ENCODE assay signal across 18 mouse cellular contexts in genomic region chr9:119972166-119972565, GRCm38 (mm10). TPM values are rescaled to one million over a fixed set of nuclear protein-coding genes. Genes with fewer than 3 reads are reported as not detected.
"Had no signal": no experiment of that assay in that cellular context is flagged by ENCODE, and none has a peak within 500 bp of the region (broad histone marks: within the 10 kb centered on the region; RNA-seq: fewer than 3 reads in every experiment).

No protein-coding gene starts in this region.

- H3K9ac ChIP-seq: liver, embryonic 13.5 days; midbrain, embryonic 12.5 days; midbrain, embryonic 15.5 days had no signal

- H3K36me3 ChIP-seq: midbrain, embryonic 12.5 days; midbrain, embryonic 15.5 days had no signal

- H3K9me3 ChIP-seq: liver, embryonic 13.5 days; midbrain, embryonic 12.5 days; midbrain, embryonic 15.5 days; neural tube, embryonic 13.5 days had no signal

- H3K4me2 ChIP-seq: liver, embryonic 13.5 days; midbrain, embryonic 12.5 days; midbrain, embryonic 15.5 days; neural tube, embryonic 13.5 days had no signal

- DNase-seq: kidney, adult 9 months; kidney, postnatal 14 days; kidney, postnatal 4 days; liver, embryonic 13.5 days; lung, adult 2 months; lung, postnatal 14 days; thymus, postnatal 25 days had no signal

- H3K27ac ChIP-seq: liver, embryonic 13.5 days; midbrain, embryonic 12.5 days; midbrain, embryonic 15.5 days; neural tube, embryonic 13.5 days had no signal

- ATAC-seq: midbrain, embryonic 15.5 days had no signal

- H3K27me3 ChIP-seq: liver, embryonic 13.5 days; midbrain, embryonic 15.5 days; neural tube, embryonic 13.5 days had no signal

- H3K4me3 ChIP-seq: liver, embryonic 13.5 days; midbrain, embryonic 12.5 days; midbrain, embryonic 15.5 days; myocyte; neural tube, embryonic 13.5 days had no signal

RNA-seq across cellular contexts. Expression of gene Ttc21a, which starts 34.8 kb away (rescaled TPM):
- total RNA-seq: liver, adult 2 months; megakaryocyte-erythroid progenitor cell, adult 5-6 weeks; monocyte, adult 5-6 weeks had no signal
- polyA plus RNA-seq: liver, adult 2 months; small intestine, adult 2 months had no signal

RNA-seq across cellular contexts. Expression of gene Xirp1, which starts 51.2 kb away (rescaled TPM):
- total RNA-seq: megakaryocyte progenitor cell, adult 5-6 weeks; megakaryocyte-erythroid progenitor cell, adult 5-6 weeks had no signal
- polyA plus RNA-seq: limb, embryonic 11.5 days; midbrain, embryonic 12.5 days; midbrain, embryonic 15.5 days; small intestine, adult 2 months; thymus, postnatal 0 days had no signal
